Mouse (Mus musculus): Measurements from ENCODE around the gene Gm26602. TPM values are rescaled to one million over a fixed set of nuclear protein-coding genes. Genes with fewer than 3 reads are reported as not detected.

The Gm26602 gene
- total RNA-seq, 1 experiment = 2.3 TPM

- H3K9me3 ChIP-seq (ENCODE audit: control insufficient read depth, insufficient read depth, low read depth, low read length) = no peaks in the 10 kb centered on the region
- H3K4me1 ChIP-seq (ENCODE audit: control insufficient read depth in 2 of 2, insufficient read depth in 2 of 2, low read length in 2 of 2, poor library complexity in 1 of 2) = peaks cover 0 to under 1% of the 10 kb centered on the region in 2 experiments; a peak in 1 of 4 replicates
- TF ChIP-seq ZC3H11A (IDR thresholded peaks at IDR 0.05; ENCODE audit: borderline replicate concordance, low read depth, low read length) (no peak), MAFK (IDR thresholded peaks at IDR 0.05; ENCODE audit: insufficient read depth, low read depth, low read length) (no peak), HCFC1 (IDR thresholded peaks at IDR 0.05; ENCODE audit: borderline replicate concordance, insufficient read depth, low read length) (no peak), ZNF384 (IDR thresholded peaks at IDR 0.05; ENCODE audit: low read depth, low read length) (no peak), CHD2 (IDR thresholded peaks at IDR 0.05; ENCODE audit: low read depth, low read length) (no peak)
- no peak overlapping the region for H3K9ac ChIP-seq (ENCODE audit: insufficient read depth, low read depth, low read length, poor library complexity, severe bottlenecking)
- DNase-seq (ENCODE audit: low read depth, low spot score) = no peak
- no peak overlapping the region for H3K4me3 ChIP-seq (ENCODE audit: insufficient read depth in 1 of 2, low read depth in 1 of 2, low read length in 2 of 2, poor library complexity in 1 of 2, severe bottlenecking in 1 of 2)
- no peak overlapping the region for H3K27ac ChIP-seq (ENCODE audit: insufficient read depth, low read depth, low read length, poor library complexity, severe bottlenecking)
- no peaks in the 10 kb centered on the region for H3K36me3 ChIP-seq (ENCODE audit: control insufficient read depth, insufficient read depth, low read length, poor library complexity, severe bottlenecking)
- in situ Hi-C loops (cut with MboI; ENCODE audit: low sequenced_read_pairs in 2 of 2, unreplicated experiment in 2 of 2) = no loop called here
Measured at GRCm38 (mm10) chr10:79871845-79872244, 38.8 kb upstream of the Gm26602 start.

- Histone ChIP-seq H3K4me3 (ENCODE audit: insufficient read depth in 1 of 2, low read depth in 1 of 2, low read length in 2 of 2, poor library complexity in 1 of 2, severe bottlenecking in 1 of 2) (no peak overlapping the region), H3K27ac (ENCODE audit: insufficient read depth, low read depth, low read length, poor library complexity, severe bottlenecking) (no peak overlapping the region), H3K4me1 (ENCODE audit: control insufficient read depth in 2 of 2, insufficient read depth in 2 of 2, low read length in 2 of 2, poor library complexity in 1 of 2) (no peaks in the 10 kb centered on the region), H3K9ac (ENCODE audit: insufficient read depth, low read depth, low read length, poor library complexity, severe bottlenecking) (no peak overlapping the region), H3K36me3 (ENCODE audit: control insufficient read depth, insufficient read depth, low read length, poor library complexity, severe bottlenecking) (no peaks in the 10 kb centered on the region), H3K9me3 (ENCODE audit: control insufficient read depth, insufficient read depth, low read depth, low read length) (no peaks in the 10 kb centered on the region)
- TF ChIP-seq HCFC1 (IDR thresholded peaks at IDR 0.05; ENCODE audit: borderline replicate concordance, insufficient read depth, low read length) (no peak), CHD2 (IDR thresholded peaks at IDR 0.05; ENCODE audit: low read depth, low read length) (no peak), MAFK (IDR thresholded peaks at IDR 0.05; ENCODE audit: insufficient read depth, low read depth, low read length) (no peak), ZNF384 (IDR thresholded peaks at IDR 0.05; ENCODE audit: low read depth, low read length) (no peak), ZC3H11A (IDR thresholded peaks at IDR 0.05; ENCODE audit: borderline replicate concordance, low read depth, low read length) (no peak)
- no peak for DNase-seq (ENCODE audit: low read depth, low spot score)
- in situ Hi-C loops (cut with MboI; ENCODE audit: low sequenced_read_pairs in 2 of 2, unreplicated experiment in 2 of 2) = no loop called here
Measured at GRCm38 (mm10) chr10:79872862-79873261, 37.8 kb upstream of the Gm26602 start.

- Histone ChIP-seq H3K4me3 (ENCODE audit: insufficient read depth in 1 of 2, low read depth in 1 of 2, low read length in 2 of 2, poor library complexity in 1 of 2, severe bottlenecking in 1 of 2) (no peak overlapping the region), H3K27ac (ENCODE audit: insufficient read depth, low read depth, low read length, poor library complexity, severe bottlenecking) (no peak overlapping the region), H3K9me3 (ENCODE audit: control insufficient read depth, insufficient read depth, low read depth, low read length) (no peaks in the 10 kb centered on the region), H3K9ac (ENCODE audit: insufficient read depth, low read depth, low read length, poor library complexity, severe bottlenecking) (no peak overlapping the region), H3K36me3 (ENCODE audit: control insufficient read depth, insufficient read depth, low read length, poor library complexity, severe bottlenecking) (no peaks in the 10 kb centered on the region), H3K4me1 (ENCODE audit: control insufficient read depth in 2 of 2, insufficient read depth in 2 of 2, low read length in 2 of 2, poor library complexity in 1 of 2) (no peaks in the 10 kb centered on the region)
- DNase-seq (ENCODE audit: low read depth, low spot score) = no peak
- no peak for TF ChIP-seq MAFK (IDR thresholded peaks at IDR 0.05; ENCODE audit: insufficient read depth, low read depth, low read length)
- TF ChIP-seq CHD2 (IDR thresholded peaks at IDR 0.05; ENCODE audit: low read depth, low read length) = no peak
- TF ChIP-seq ZC3H11A (IDR thresholded peaks at IDR 0.05; ENCODE audit: borderline replicate concordance, low read depth, low read length) = no peak
- in situ Hi-C loops (cut with MboI; ENCODE audit: low sequenced_read_pairs in 2 of 2, unreplicated experiment in 2 of 2) = no loop called here
Measured at GRCm38 (mm10) chr10:79873313-79873712, 37.3 kb upstream of the Gm26602 start.

- DNase-seq (ENCODE audit: low read depth, low spot score) = no peak
- H3K36me3 ChIP-seq (ENCODE audit: control insufficient read depth, insufficient read depth, low read length, poor library complexity, severe bottlenecking) = no peaks in the 10 kb centered on the region
- H3K9me3 ChIP-seq (ENCODE audit: control insufficient read depth, insufficient read depth, low read depth, low read length) = no peaks in the 10 kb centered on the region
- H3K27ac ChIP-seq (ENCODE audit: insufficient read depth, low read depth, low read length, poor library complexity, severe bottlenecking) = no peak overlapping the region
- H3K4me3 ChIP-seq (ENCODE audit: insufficient read depth in 1 of 2, low read depth in 1 of 2, low read length in 2 of 2, poor library complexity in 1 of 2, severe bottlenecking in 1 of 2) = peak overlapping the region; percentile 66 to 73
- H3K4me1 ChIP-seq (ENCODE audit: control insufficient read depth in 2 of 2, insufficient read depth in 2 of 2, low read length in 2 of 2, poor library complexity in 1 of 2) = no peaks in the 10 kb centered on the region
- TF ChIP-seq ZC3H11A (IDR thresholded peaks at IDR 0.05; ENCODE audit: borderline replicate concordance, low read depth, low read length) = no peak
- no peak for TF ChIP-seq MAFK (IDR thresholded peaks at IDR 0.05; ENCODE audit: insufficient read depth, low read depth, low read length)
- no peak for TF ChIP-seq HCFC1 (IDR thresholded peaks at IDR 0.05; ENCODE audit: borderline replicate concordance, insufficient read depth, low read length)
- no peak for TF ChIP-seq CHD2 (IDR thresholded peaks at IDR 0.05; ENCODE audit: low read depth, low read length)
- TF ChIP-seq ZNF384 (IDR thresholded peaks at IDR 0.05; ENCODE audit: low read depth, low read length) = no peak
- in situ Hi-C loops (cut with MboI; ENCODE audit: low sequenced_read_pairs in 2 of 2, unreplicated experiment in 2 of 2) = no loop called here
- H3K9ac ChIP-seq (ENCODE audit: insufficient read depth, low read depth, low read length, poor library complexity, severe bottlenecking) = no peak overlapping the region
Measured at GRCm38 (mm10) chr10:79873715-79874289, 36.9 kb upstream of the Gm26602 start.

Measured in ES-E14 (cell line).